Mouse (Mus musculus) adrenal gland, adult 2 months (tissue): ENCODE measurements around the gene Ppif. TPM values are rescaled to one million over a fixed set of nuclear protein-coding genes. Genes with fewer than 3 reads are reported as not detected.

Source experiments
- DNase-seq: peaks from one replicate; pipeline ENCODE4 v3.0.0; 2021
- long read RNA-seq: library from polyadenylated mRNA; stranded (forward); transcript quantifications from one replicate; pipeline ENCODE4 v2.0.0, GENCODE M21; 2021
- polyA plus RNA-seq: library from polyadenylated mRNA; depleted of rRNA; stranded (reverse); fragments of >200 nt; gene quantifications from 2 replicates; pipeline ENCODE4 v1.2.3, GENCODE M21; 2012; rRNA removed
- total RNA-seq, 2 experiments: library from RNA; stranded (reverse); gene quantifications; 2 replicates each; pipeline ENCODE4 v1.2.3; 2021

The Ppif gene
- total RNA-seq (10 to 100 TPM; 21.2 to 34.6 TPM), polyA plus RNA-seq (103 and 109 TPM in 2 replicates)
- long read RNA-seq, transcript Ppif-201 (6 exons, 1,549 nt) = major isoform, 45 of 49 reads
- long read RNA-seq, partial matches to known transcripts = 2 of 49 reads
- long read RNA-seq, other reads (novel, unspliced or antisense) = 2 of 49 reads

GRCm38 (mm10) chr14:25693888-25694568, at the start of gene Ppif:
Gene Ppif, plus strand, starts transcription at chr14:25694154.
- peak; percentile 95 for DNase-seq

GRCm38 (mm10) chr14:25645717-25646116, 48.2 kb upstream of the Ppif start:
- DNase-seq = no peak

- peak; percentile 73 for DNase-seq
These were observed 47.8 kb upstream of the Ppif start for GRCm38 (mm10) chr14:25646161-25646621.

- no peak for DNase-seq
These were observed 42.8 kb upstream of the Ppif start for GRCm38 (mm10) chr14:25651131-25651530.

- no peak for DNase-seq
These were observed 42.0 kb upstream of the Ppif start for GRCm38 (mm10) chr14:25651905-25652304.

GRCm38 (mm10) chr14:25654401-25655197, 39.4 kb upstream of the Ppif start:
- DNase-seq = no peak

GRCm38 (mm10) chr14:25660661-25661060, 33.3 kb upstream of the Ppif start:
- no peak for DNase-seq

- DNase-seq = no peak
These were observed 32.6 kb upstream of the Ppif start for GRCm38 (mm10) chr14:25661185-25661920.

- DNase-seq = no peak
These were observed 30.2 kb upstream of the Ppif start for GRCm38 (mm10) chr14:25663649-25664309.

- DNase-seq = no peak
These were observed 29.7 kb upstream of the Ppif start for GRCm38 (mm10) chr14:25664310-25664695.

GRCm38 (mm10) chr14:25665314-25665970, 28.5 kb upstream of the Ppif start:
- DNase-seq = no peak

- DNase-seq = no peak
These were observed 27.1 kb upstream of the Ppif start for GRCm38 (mm10) chr14:25666668-25667376.

- DNase-seq = no peak
These were observed 26.4 kb upstream of the Ppif start for GRCm38 (mm10) chr14:25667587-25667986.

GRCm38 (mm10) chr14:25679625-25680024, 14.3 kb upstream of the Ppif start:
- DNase-seq = no peak

GRCm38 (mm10) chr14:25682020-25682419, 11.9 kb upstream of the Ppif start:
- DNase-seq = no peak

GRCm38 (mm10) chr14:25686216-25686945, 7.6 kb upstream of the Ppif start:
- DNase-seq = no peak

- no peak for DNase-seq
These were observed 6.7 kb upstream of the Ppif start for GRCm38 (mm10) chr14:25686983-25687901.

- no peak for DNase-seq
These were observed 575 bp upstream of the Ppif start for GRCm38 (mm10) chr14:25693271-25693887.
